Mouse (Mus musculus): ENCODE measurements around the gene Gpr160.
"Not testable (repeated sequence)": the region's sequence is repeated elsewhere in the genome, so short reads cannot be mapped to it uniquely, and the experiment has no call there.

The Gpr160 gene

GRCm38 (mm10) chr3:30855604-30856458 is at the start of gene Gpr160:
Gene Gpr160 (plus strand): TSS chr3:30855950.
- DNase-seq, result peak; percentile 59 to 62

GRCm38 (mm10) chr3:30812881-30813280 is 42.9 kb upstream of the Gpr160 start:
- no peak for DNase-seq

DNA sequence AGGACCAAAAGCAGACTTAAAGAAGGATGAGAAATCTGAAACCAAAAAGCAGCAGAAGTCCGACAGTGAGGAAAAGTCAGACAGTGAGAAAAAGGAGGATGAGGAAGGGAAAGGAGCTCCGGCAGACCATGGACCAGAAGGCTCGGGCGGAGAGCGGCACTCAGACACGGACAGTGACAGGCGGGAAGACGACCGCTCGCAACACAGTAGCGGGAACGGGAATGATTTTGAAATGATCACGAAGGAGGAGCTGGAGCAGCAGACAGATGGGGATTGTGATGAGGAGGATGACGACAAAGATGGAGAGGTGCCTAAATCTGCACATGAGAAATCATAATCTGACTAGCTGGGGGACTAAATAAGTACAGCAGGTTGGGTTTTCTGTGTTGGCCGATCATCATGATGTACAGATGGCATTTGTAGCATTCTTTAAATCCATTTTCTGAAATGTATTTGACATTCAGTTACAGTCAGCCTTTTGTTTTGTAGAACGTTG is 37.1 kb upstream of the Gpr160 start:
- no peak for DNase-seq

- no peak for DNase-seq
Measured at GRCm38 (mm10) chr3:30822163-30822562, 33.6 kb upstream of the Gpr160 start.

GRCm38 (mm10) chr3:30826069-30826468 is 29.7 kb upstream of the Gpr160 start:
- DNase-seq, result no peak

DNA sequence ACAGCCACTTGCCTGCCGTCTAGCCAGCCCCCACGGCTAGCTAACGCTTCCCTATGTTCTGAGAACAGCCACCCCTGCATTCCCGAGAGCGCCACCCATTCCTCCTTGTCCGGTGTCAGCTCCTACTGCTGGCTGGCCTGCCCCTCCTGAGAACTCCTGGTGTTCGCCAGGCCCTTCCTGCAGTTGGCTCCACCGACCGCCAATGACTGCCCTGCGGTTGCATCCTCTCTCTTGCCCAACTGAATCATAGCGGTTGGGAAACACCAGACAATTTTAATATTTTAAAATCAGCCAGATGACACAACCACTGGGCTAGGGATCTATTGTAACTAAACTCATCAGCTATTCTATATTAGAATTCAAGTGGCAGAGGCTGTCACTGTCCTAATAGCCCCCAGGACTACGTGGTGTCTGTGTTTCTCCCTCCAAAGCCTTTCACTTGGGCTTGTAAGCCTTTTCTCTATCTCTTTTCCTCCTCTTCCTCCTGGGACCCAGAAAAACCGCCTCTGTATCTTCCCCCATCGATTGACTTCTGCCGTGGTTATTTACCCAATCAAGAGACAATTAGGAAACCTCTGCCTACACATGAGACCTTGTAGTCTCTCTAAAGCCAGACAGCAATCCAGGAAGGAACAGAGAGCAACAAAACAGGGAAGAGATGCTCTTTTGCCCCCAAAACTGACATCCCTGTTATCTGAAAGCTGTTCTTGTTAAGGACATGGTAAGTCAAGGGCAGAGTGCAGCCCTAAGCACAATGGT is 23.7 kb upstream of the Gpr160 start:
- DNase-seq, result no peak

DNA sequence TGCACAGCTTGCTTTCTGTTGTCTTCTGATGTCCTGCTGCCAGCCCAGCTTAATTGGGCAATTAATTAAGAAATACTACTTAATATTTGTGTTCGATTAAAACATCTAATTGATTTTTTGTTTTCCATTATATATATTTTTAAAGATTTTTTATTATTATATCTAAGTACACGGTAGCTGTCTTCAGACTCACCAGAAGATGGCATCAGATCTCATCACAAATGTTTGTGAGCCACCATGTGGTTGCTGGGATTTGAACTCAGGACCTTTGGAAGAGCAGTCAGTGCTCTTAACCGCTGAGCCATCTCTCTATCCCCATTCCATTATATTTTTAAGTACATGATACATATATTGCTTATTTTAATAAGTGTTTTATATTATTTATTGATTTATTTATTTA is 22.5 kb upstream of the Gpr160 start:
- DNase-seq, result no peak

DNA sequence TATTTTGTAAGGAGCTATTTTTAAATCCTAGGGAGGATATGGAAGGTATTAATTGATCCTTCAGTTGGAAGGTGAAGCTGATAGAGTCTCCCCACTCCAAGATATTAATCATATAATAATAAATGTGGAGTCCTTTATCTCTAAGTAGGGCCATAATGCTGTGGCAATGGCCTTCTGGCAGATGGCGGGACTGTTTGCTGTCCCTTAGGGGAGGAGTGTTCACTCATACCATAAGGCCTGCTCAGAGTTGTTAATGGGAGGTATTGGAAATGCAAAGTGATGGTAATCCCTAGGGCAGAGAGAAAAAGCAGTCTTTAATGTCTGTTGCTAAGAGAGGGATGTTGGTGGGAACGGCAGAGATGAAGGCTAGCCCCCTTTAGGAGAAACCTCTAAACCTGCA is 10.0 kb upstream of the Gpr160 start:
- DNase-seq, result no peak

DNA sequence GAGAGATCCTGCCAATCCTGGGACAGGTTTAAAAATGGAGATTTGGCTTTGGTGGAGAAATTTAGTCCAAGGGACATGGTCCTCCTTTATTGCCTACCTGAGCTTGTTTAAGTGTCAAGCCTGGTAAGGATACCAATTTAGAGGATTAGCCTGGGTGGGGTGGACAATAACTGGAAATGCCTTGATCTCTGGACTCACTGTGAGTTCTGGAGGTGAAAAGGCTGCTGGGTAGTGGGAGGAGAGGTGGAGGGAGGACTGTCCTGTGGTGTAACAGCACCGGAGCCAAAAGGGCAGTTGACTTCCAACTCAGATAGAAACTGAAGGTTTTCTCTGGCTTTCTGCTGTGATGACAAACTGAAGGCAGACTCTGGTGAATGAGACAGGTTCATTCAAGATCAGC is 8.3 kb upstream of the Gpr160 start:
- DNase-seq, result no peak

GRCm38 (mm10) chr3:30851422-30851821 is 4.3 kb upstream of the Gpr160 start:
- no peak for DNase-seq

GRCm38 (mm10) chr3:30853596-30853995 is 2.2 kb upstream of the Gpr160 start:
- DNase-seq, result no peak

- not testable (repeated sequence) for DNase-seq
Measured at GRCm38 (mm10) chr3:30859599-30859998, 3.8 kb downstream of the Gpr160 start.

- DNase-seq, result no peak
Measured at GRCm38 (mm10) chr3:30860705-30861104, 5.0 kb downstream of the Gpr160 start.

- no peak for DNase-seq
Measured at GRCm38 (mm10) chr3:30863712-30864435, 8.1 kb downstream of the Gpr160 start.

DNA sequence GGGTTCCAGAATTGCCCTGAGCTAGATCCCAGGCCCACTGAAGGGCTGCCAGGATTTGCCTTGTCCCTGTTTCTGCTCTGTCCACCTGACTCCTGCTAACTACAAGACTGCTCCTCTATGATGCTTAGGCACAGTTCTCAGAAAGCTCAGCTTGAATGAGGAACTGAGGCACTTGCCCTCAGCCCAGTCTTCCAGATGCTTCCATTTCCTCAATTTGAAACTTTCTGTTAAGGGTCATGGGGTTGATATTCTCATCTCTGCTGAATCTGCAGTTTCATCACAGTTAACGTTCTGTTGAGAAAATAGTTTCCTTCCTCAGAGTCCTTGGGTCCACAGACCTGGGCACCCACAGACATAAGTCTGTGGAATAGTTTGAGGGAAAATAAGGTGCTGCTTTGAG is 8.9 kb downstream of the Gpr160 start:
- no peak for DNase-seq

DNA sequence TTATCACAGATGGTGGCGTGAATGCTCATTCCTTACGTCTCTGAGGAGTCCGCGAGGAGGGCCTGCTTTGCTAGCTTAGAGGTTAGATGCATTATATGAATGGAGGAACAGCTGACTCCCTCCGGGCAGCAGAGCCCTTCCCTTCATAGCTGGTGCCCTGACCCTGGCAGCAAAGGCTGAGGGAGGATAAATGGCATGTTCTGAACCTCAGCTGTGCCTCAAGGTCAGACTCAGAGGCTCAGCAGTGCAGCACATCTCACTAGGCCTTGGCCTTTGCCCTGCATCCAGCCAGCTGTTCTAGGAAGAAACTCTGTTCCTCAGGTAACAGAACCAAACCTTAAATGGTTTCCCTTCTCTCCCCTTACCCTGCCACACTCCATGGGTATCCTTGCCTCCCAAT is 12.4 kb downstream of the Gpr160 start:
- DNase-seq, result no peak

DNA sequence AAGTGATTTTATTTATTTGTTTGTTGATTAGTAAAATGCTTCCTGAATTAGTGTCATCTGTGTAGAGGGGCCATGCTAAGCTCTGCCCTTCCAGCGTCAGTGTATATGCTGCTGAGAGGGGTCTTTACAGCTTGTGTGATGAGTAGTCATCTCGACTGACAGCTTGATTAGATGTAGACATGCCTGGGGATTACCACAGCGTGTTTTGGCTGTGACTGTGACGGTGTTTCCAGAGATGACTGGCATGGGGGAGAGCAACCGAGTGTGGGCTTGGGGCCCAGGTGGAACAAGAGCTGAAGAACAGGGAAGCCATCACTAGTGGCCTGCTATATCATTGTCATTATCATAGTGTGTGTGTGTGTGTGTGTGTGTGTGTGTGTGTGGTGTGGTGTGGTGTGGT is 12.9 kb downstream of the Gpr160 start:
- no peak for DNase-seq

GRCm38 (mm10) chr3:30869995-30870394 is 14.2 kb downstream of the Gpr160 start:
- DNase-seq, result no peak

- DNase-seq, result no peak
Measured at GRCm38 (mm10) chr3:30876709-30877108, 21.0 kb downstream of the Gpr160 start.

- DNase-seq, result no peak
Measured at GRCm38 (mm10) chr3:30887449-30887848, 31.7 kb downstream of the Gpr160 start.

DNA sequence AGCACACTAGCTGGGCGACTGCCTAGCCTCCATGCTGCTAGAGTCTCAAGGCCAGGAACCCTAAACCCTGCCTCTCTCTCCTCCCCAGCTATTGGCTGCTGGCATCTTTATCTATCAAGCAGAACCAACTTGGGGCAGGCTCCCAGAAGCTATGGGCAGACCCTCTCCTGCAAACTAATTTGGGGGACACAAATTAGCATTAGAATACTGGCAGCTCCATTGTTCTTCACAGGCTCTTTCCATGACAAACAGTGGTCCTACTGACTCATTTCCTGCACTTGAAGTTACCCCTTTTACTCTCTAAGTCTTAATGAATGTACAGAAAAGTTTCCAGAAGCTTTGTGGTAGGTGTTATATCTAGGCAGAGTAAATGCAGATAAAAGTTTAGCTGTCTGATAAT is 33.3 kb downstream of the Gpr160 start:
- no peak for DNase-seq

DNA sequence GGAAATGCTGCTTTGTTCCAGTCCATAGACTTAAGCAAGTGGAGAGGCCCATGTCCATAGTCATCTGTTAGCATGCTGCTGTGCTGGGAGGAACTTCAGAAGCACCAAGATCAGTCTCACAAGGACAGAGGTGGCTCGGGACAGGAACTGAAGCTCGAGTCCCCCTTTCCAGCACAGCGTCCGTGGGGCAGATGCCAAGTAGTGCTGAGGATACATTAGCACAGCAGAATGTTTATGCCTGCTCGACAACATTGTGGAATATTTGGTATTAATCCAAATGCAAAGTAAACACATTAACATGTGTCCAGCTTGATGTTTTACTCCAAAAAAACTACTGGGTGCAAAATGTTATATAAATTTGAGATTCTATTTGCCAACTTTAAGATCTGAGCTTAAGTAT is 41.0 kb downstream of the Gpr160 start:
- no peak for DNase-seq

- DNase-seq, result no peak
Measured at GRCm38 (mm10) chr3:30899407-30899806, 43.7 kb downstream of the Gpr160 start.
